Mouse (Mus musculus) spleen, postnatal 10 days (tissue): ENCODE measurements around the gene Slc34a3.

Experiments
- DNase-seq, 2 experiments: peaks; one replicate each; pipeline ENCODE4 v3.0.0; 2021 to 2022; ENCODE audit warnings: low spot score in 2 of 2

Gene Slc34a3

GRCm38 (mm10) chr2:25225811-25226379, 8.3 kb downstream of the Slc34a3 start:
- DNase-seq: no peak

- DNase-seq: peak in 1 of 2 experiments; percentile 96
Measured at GRCm38 (mm10) chr2:25224766-25225752, 9.1 kb downstream of the Slc34a3 start.

- peak in 1 of 2 experiments; percentile 91 for DNase-seq
Measured at GRCm38 (mm10) chr2:25224492-25224765, 9.7 kb downstream of the Slc34a3 start, which contains the start of gene Tubb4b. TSS of gene Tubb4b (minus strand) at chr2:25224702.

- peak; percentile 86 to 94 for DNase-seq
Measured at GRCm38 (mm10) chr2:25223681-25224491, 10.3 kb downstream of the Slc34a3 start.

GRCm38 (mm10) chr2:25221331-25221772, 12.8 kb downstream of the Slc34a3 start:
- no peak for DNase-seq

- DNase-seq: no peak
Measured at GRCm38 (mm10) chr2:25218445-25218844, 15.7 kb downstream of the Slc34a3 start, which contains the start of gene Fam166a. TSS of gene Fam166a (plus strand) at chr2:25218745.

- DNase-seq: no peak
Measured at GRCm38 (mm10) chr2:25217666-25218065, 16.5 kb downstream of the Slc34a3 start.

GRCm38 (mm10) chr2:25214444-25214843, 19.7 kb downstream of the Slc34a3 start, which contains the start of gene Stpg3:
TSS of gene Stpg3 (minus strand) at chr2:25214637.
- DNase-seq: no peak

GRCm38 (mm10) chr2:25213266-25213865, 20.8 kb downstream of the Slc34a3 start:
- no peak for DNase-seq

GRCm38 (mm10) chr2:25211121-25211670, 23.0 kb downstream of the Slc34a3 start, which contains the start of gene Nelfb:
TSS of gene Nelfb (minus strand) at chr2:25211489.
- DNase-seq: peak; percentile 94 to 95

GRCm38 (mm10) chr2:25210686-25211085, 23.5 kb downstream of the Slc34a3 start:
- DNase-seq: peak in 1 of 2 experiments; percentile 38

GRCm38 (mm10) chr2:25207593-25207992, 26.6 kb downstream of the Slc34a3 start:
- no peak for DNase-seq

GRCm38 (mm10) chr2:25203631-25204214, 30.4 kb downstream of the Slc34a3 start:
- DNase-seq: peak in 1 of 2 experiments; percentile 75

GRCm38 (mm10) chr2:25200631-25201030, 33.5 kb downstream of the Slc34a3 start:
- DNase-seq: no peak

GRCm38 (mm10) chr2:25197946-25198345, 36.2 kb downstream of the Slc34a3 start:
- DNase-seq: no peak

- no peak for DNase-seq
Measured at GRCm38 (mm10) chr2:25197191-25197590, 37.0 kb downstream of the Slc34a3 start.

GRCm38 (mm10) chr2:25196172-25196954, 37.8 kb downstream of the Slc34a3 start, which contains the start of gene Tor4a:
TSS of gene Tor4a (minus strand) at chr2:25196886.
- DNase-seq: peak; percentile 62 to 83

GRCm38 (mm10) chr2:25195211-25196156, 38.7 kb downstream of the Slc34a3 start:
- peak; percentile 65 to 88 for DNase-seq
